Mouse (Mus musculus) heart, embryonic 10.5 days (tissue): ENCODE results near the gene Gh. TPM values are rescaled to one million over a fixed set of nuclear protein-coding genes. Genes with fewer than 3 reads are reported as not detected.
A peak's percentile ranks its signal among the peaks of the same experiment; 100 is the strongest.

ENCODE experiments used
- DNase-seq: peaks from one replicate; pipeline ENCODE4 v3.0.0-alpha.2; 2017; ENCODE audit warnings: low spot score
- H3K27ac ChIP-seq: fragments of 300-500 bp; sonication (generic); 2 replicates; pipeline ENCODE4 v1.5.1; 2016; ENCODE audit warnings: mild to moderate bottlenecking
- H3K27me3 ChIP-seq: fragments of 300-500 bp; sonication (generic); 2 replicates; pipeline ENCODE4 v1.6.1; 2016; ENCODE audit warnings: mild to moderate bottlenecking; ENCODE audit not compliant: poor library complexity, insufficient read depth, severe bottlenecking
- H3K36me3 ChIP-seq: fragments of 300-500 bp; sonication (generic); 2 replicates; pipeline ENCODE4 v1.6.1; 2016; ENCODE audit warnings: mild to moderate bottlenecking, moderate library complexity
- H3K4me1 ChIP-seq: fragments of 300-500 bp; sonication (generic); 2 replicates; pipeline ENCODE4 v1.6.1; 2016; ENCODE audit warnings: mild to moderate bottlenecking
- H3K4me3 ChIP-seq: fragments of 300-500 bp; sonication (generic); 2 replicates; pipeline ENCODE4 v1.5.1; 2016; ENCODE audit warnings: mild to moderate bottlenecking, moderate library complexity
- H3K9me3 ChIP-seq: fragments of 300-500 bp; sonication (generic); 2 replicates; pipeline ENCODE4 v1.6.1; 2016; ENCODE audit warnings: mild to moderate bottlenecking, moderate library complexity
- WGBS: fragments of 180-500 bp; shearing (Covaris S2); methylation state at CpG from one replicate; pipeline ENCODE4 v1.1.7; 2016; 5-methylcytosine and 5-hydroxymethylcytosine counted together
- polyA plus RNA-seq: library from polyadenylated mRNA; unstranded; fragments of >200 nt; fragmentation: Nextera tagmentation; extraction: Ambion mirVana; gene quantifications from 2 replicates; pipeline ENCODE4 v1.2.1, GENCODE M21; 2016

The Gh gene
- polyA plus RNA-seq, 1 experiment from 2014 or later, result not detected

DNA sequence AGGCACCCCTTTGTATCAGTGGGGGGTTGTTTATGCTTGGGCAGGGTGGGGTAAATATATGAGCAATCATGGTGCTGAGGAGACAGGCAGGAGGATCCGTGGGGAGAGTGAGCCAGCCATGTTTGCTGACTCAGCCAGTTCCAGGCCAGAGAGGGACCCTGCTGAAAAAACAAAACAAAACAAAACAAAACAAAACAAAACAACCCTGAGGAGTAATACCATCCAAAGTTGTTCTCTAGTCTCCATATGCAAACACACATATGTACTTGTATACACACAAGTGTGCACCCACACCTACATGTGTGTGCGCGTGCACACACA lies 4.4 kb upstream of the Gh start:
- peaks cover 9% of the 10 kb centered on the region; the same call in 1 of the 2 replicates for H3K27me3 ChIP-seq
- H3K4me1 ChIP-seq, result 0 out of 2 replicates have a peak, but pooled peaks cover 2% of the 10 kb centered on the region
- no peak overlapping the region for H3K4me3 ChIP-seq
- WGBS, result 72% methylated on average over 3 of the region's 3 CpGs
- H3K36me3 ChIP-seq, result no peaks in the 10 kb centered on the region
- no peak for DNase-seq
- H3K9me3 ChIP-seq, result no peaks in the 10 kb centered on the region
- H3K27ac ChIP-seq, result no peak overlapping the region

DNA sequence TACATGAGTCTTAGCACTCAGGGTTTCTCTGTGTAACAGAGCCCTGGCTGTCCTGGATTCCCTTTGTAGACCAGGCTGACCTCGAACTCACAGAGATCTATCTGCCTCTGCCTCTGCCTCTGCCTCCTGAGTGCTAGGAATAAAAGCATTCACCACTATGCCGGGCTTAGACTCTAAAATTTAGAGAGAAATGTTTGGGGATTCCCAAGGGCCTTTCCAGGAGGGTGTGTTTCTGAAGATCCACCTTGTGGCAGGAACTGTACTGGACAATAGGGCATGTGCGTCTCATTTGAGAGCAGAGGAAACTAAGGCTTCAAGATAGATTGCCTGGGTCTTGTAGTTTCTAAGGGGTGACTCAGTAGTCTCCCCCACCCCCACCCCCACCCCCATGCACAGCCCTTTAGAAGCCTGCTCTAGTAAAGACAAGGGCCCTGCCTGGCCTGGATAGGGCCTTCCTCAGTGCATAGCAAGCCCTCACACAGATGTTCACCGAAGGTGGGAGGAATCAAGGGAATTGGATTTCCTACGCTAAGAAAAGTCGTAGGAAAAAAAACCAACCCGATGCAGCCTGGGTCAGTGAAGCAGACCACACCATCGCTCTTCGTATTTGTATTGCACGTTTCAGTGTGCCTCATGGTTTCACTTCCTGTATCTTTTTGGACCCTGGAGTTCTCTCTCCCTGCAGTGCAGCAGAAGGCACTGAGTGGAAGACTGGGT lies 3.8 kb upstream of the Gh start:
- H3K27me3 ChIP-seq, result peaks cover 10% of the 10 kb centered on the region; the same call in 1 of the 2 replicates
- no peak for DNase-seq
- H3K27ac ChIP-seq, result no peak overlapping the region
- WGBS, result 79% methylated on average over 10 of the region's 10 CpGs
- H3K36me3 ChIP-seq, result no peaks in the 10 kb centered on the region
- no peaks in the 10 kb centered on the region for H3K9me3 ChIP-seq
- H3K4me3 ChIP-seq, result no peak overlapping the region
- H3K4me1 ChIP-seq, result 0 out of 2 replicates have a peak, but pooled peaks cover 2% of the 10 kb centered on the region

DNA sequence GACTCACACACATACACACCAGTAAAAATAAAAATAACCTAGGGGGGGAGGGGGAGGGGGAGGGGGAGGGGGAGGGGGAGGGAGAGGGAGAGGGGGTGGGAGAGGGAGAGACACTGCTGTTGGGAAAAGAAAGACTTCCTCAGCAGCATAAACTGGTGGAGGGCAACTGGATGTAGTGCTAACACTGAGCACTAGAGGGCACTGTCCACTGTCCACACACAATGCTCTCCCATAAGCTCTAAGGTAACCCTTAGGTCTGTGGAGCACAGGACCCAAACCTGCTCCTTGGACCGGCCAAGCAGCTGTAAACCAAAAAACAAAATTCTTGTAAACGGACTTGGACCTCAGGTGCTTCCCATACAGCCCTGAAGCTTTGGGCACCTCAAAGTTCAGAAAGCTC lies 969 bp upstream of the Gh start:
- Histone ChIP-seq H3K36me3 (no peaks in the 10 kb centered on the region), H3K27ac (no peak overlapping the region), H3K9me3 (no peaks in the 10 kb centered on the region), H3K4me1 (no peaks in the 10 kb centered on the region), H3K27me3 (peaks cover 10% of the 10 kb centered on the region; the same call in 1 of the 2 replicates), H3K4me3 (no peak overlapping the region)
- DNase-seq, result no peak
- WGBS, result 19% methylated on average over 2 of the region's 2 CpGs

DNA sequence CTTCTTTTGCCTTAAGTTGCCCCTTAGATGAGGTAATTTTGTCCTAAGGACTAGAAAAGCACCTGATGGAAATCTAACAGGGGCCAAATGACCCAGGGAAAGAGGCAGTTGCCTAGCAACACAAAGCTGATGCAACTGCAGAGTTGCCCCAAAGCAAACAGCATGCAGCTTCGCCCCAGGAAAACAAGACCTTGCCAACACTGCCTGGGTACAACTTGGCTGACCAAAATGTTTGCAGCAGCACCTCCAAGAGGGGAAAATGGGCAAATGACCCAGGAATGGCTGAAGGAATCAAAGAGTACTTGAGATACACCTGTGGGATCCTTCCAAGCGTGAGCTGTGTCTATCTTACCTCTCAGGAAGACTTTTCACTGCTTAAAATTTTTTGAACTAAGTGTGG lies 9.8 kb downstream of the Gh start:
- WGBS, result 95% methylated on average over 2 of the region's 2 CpGs
- H3K4me1 ChIP-seq, result no peaks in the 10 kb centered on the region; the same call in none of the 2 replicates

DNA sequence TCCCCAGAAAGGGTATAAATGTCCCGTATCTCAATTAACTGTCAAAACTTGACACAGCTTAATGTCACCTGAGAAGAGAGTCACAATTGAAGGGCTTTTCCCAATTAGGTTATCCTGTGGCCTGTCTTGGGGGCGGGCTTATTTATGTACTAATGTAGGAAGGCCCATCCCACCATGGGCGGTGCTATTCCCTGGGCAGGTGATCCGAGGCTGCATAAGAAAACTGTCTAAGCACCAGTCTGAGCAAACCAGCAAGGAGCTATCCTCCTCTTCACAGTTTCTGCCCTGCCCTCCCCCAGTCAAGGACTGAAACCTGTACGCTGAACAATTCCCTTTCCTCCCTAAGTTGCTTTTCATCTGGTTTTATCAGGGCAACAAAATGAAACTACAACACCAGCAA lies 11.3 kb downstream of the Gh start:
- Histone ChIP-seq H3K4me3 (no peak overlapping the region), H3K27ac (no peak overlapping the region), H3K9me3 (no peaks in the 10 kb centered on the region), H3K4me1 (no peaks in the 10 kb centered on the region; the same call in none of the 2 replicates), H3K27me3 (0 out of 2 replicates have a peak, but pooled peaks cover 1% of the 10 kb centered on the region), H3K36me3 (no peaks in the 10 kb centered on the region)
- DNase-seq, result no peak
- WGBS, result 83% methylated on average over 5 of the region's 5 CpGs

More for the DNA sequence above, 9.8 kb downstream of the Gh start:
- no peaks in the 10 kb centered on the region for H3K27me3 ChIP-seq
- no peak overlapping the region for H3K27ac ChIP-seq
- H3K4me3 ChIP-seq, result no peak overlapping the region
- H3K36me3 ChIP-seq, result no peaks in the 10 kb centered on the region
- DNase-seq, result no peak
- H3K9me3 ChIP-seq, result no peaks in the 10 kb centered on the region

DNA sequence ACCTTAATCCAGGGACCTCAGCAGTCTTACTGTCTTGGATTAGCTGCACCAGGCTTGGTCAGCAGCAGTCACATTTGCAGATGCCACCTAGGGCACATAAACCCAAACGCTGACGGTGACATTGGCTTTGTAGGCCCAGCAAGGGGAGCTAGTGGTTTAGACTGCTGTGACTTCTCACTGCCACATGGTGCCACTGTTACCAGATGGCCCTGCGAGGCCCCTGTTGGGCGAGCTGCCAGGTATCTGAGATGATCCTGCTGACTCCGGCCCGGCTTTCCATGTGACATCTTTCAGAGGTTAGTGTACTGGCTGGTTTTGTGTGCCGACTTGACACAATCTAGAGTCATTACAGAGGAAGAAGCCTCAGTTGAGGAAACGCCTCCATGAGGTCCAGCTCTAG lies 12.3 kb downstream of the Gh start:
- no peaks in the 10 kb centered on the region for H3K9me3 ChIP-seq
- no peak overlapping the region for H3K27ac ChIP-seq
- H3K27me3 ChIP-seq, result 0 out of 2 replicates have a peak, but pooled peaks cover 4% of the 10 kb centered on the region
- WGBS, result 61% methylated on average over 8 of the region's 8 CpGs
- no peak for DNase-seq
- H3K4me1 ChIP-seq, result no peaks in the 10 kb centered on the region; the same call in none of the 2 replicates
- H3K4me3 ChIP-seq, result no peak overlapping the region
- H3K36me3 ChIP-seq, result no peaks in the 10 kb centered on the region

DNA sequence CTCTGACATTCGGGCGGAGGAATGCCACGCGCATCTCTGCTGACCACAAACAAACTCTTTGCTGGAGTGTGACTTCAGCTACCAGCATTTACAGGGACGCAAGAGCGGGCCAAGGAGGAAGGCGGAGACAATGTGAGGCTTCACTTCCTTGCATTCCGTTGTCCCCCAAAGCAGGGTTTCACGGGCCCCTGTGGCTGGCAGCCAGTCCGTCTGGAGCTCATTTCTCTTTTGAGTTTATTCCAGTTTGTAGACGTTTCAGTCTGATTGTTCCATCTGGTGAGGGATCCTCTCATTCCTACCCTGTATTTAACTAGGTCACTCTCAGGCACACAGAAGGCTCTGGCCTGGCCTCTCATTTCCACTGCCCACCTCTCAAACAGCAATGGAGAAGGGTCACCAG lies 14.7 kb downstream of the Gh start:
- H3K9me3 ChIP-seq, result no peaks in the 10 kb centered on the region
- DNase-seq, result no peak
- no peak overlapping the region for H3K27ac ChIP-seq
- no peak overlapping the region for H3K4me3 ChIP-seq
- H3K36me3 ChIP-seq, result no peaks in the 10 kb centered on the region
- WGBS, result 74% methylated on average over 11 of the region's 11 CpGs
- H3K27me3 ChIP-seq, result peaks cover 4% of the 10 kb centered on the region; the same call in 1 of the 2 replicates
- H3K4me1 ChIP-seq, result no peaks in the 10 kb centered on the region; the same call in none of the 2 replicates

DNA sequence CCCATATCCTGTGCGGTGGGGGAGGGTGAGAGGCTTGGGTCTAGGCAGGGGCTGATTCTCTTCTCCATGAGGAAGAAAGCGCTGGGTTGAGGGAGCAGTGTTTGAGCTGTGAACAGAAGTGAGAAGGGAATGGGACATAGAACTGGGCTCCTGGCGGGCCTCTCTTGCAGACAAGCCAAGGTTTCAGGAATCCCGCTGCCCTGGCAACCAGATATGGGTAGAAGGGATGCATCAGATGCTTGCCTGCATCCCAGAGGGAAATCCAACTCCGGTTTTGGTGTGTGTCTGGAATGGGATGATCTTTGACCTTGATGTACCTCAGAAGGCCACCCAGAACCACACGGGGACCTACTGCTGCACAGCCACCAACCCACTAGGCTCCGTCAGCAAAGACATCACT lies 15.5 kb downstream of the Gh start:
- WGBS, result 72% methylated on average over 7 of the region's 7 CpGs
- no peaks in the 10 kb centered on the region for H3K9me3 ChIP-seq

DNA sequence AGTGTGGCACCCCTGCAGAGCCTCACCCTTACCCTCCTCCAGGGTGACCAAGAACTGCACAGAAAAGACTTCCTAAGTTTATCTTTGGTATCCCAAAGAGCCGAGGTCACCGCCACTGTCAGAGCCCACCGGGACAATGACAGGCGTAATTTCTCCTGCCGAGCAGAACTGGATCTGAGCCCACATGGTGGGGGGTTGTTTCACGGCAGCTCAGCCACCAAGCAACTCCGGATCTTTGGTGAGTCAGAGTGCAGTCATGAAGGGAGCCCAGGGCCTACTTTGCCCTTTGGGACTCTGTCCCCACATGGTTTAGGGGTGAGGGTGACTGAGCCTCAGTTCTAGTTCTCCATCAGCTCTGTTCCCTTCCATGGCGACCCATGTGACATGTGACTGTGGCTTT lies 17.5 kb downstream of the Gh start:
- WGBS, result 67% methylated on average over 8 of the region's 8 CpGs
- no peak overlapping the region for H3K27ac ChIP-seq

More for the DNA sequence above, 15.5 kb downstream of the Gh start:
- no peaks in the 10 kb centered on the region; the same call in none of the 2 replicates for H3K4me1 ChIP-seq
- no peaks in the 10 kb centered on the region for H3K36me3 ChIP-seq
- no peak overlapping the region for H3K4me3 ChIP-seq
- no peak overlapping the region for H3K27ac ChIP-seq
- H3K27me3 ChIP-seq, result peaks cover 4% of the 10 kb centered on the region; the same call in 1 of the 2 replicates
- no peak for DNase-seq

DNA sequence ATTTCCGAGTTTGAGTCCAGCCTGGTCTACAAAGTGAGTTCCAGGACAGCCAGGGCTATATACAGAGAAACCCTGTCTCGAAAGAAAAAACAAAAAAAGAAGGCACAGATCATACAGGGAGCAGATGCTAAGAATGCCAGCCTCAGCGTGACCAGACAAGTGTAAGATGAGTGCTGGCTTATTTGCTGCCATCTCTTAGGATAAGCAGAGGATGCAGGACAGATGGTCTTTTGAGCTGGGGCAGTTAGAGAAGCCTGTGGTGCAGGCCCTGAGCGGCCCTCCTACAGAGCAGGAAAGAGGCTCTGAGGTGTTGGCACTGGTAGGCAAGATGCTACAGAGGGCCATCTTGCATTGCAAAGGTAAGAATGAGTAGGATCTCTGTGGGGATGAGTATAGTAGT lies 18.3 kb downstream of the Gh start:
- H3K4me3 ChIP-seq, result no peak overlapping the region
- H3K9me3 ChIP-seq, result no peaks in the 10 kb centered on the region
- 70% methylated on average over 4 of the region's 4 CpGs for WGBS
- peaks cover 4% of the 10 kb centered on the region; the same call in 1 of the 2 replicates for H3K27me3 ChIP-seq
- no peaks in the 10 kb centered on the region for H3K36me3 ChIP-seq
- H3K27ac ChIP-seq, result no peak overlapping the region
- no peak for DNase-seq
- no peaks in the 10 kb centered on the region for H3K4me1 ChIP-seq

More for the DNA sequence above, 17.5 kb downstream of the Gh start:
- DNase-seq, result no peak
- no peak overlapping the region for H3K4me3 ChIP-seq
- H3K27me3 ChIP-seq, result peaks cover 4% of the 10 kb centered on the region; the same call in 1 of the 2 replicates
- H3K9me3 ChIP-seq, result no peaks in the 10 kb centered on the region
- H3K36me3 ChIP-seq, result no peaks in the 10 kb centered on the region
- no peaks in the 10 kb centered on the region for H3K4me1 ChIP-seq

DNA sequence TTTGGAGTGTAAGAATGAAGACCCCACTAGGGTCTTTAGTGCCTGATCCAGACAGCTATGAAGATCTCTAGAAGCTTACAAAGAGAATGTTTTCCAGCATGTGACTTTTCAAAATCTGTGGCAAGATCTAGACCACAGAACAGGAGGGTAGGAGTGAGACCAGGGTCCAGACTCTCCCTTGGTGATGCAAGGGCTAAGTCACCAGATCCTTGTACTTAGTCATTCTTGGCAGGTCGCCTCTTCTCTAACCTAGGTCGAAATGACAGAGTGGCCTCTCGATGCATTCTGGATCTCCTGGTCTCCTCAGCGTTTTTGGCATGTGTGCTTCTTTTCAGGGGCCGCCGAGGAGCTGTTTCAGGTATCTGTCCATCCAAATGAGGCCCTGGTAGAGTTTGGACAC lies 19.2 kb downstream of the Gh start:
- no peak for DNase-seq
- 79% methylated on average over 6 of the region's 6 CpGs for WGBS
- Histone ChIP-seq H3K27me3 (peaks cover 4% of the 10 kb centered on the region; the same call in 1 of the 2 replicates), H3K4me3 (no peak overlapping the region), H3K4me1 (no peaks in the 10 kb centered on the region), H3K27ac (no peak overlapping the region), H3K9me3 (no peaks in the 10 kb centered on the region), H3K36me3 (no peaks in the 10 kb centered on the region)

DNA sequence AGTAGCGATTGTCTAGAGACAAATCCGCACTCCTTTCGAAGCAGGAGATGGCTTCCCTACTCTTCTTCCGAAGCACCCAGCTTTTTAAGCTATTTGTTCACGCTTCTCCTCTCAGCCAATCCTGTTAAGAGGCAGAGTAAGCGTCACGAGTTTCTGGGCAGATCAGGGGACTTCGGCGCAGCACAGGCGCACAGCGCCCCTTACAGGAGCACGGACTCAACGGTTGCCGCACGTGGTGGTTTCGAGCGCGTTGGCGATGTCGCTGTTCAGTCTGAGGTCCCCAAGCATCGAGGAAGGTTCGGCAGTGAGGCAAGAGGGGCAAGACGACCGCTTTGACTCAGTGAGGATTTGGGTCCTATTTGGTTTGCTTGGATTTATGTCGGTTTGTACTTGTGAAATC lies 25.2 kb downstream of the Gh start, which contains the start of gene Tcam1:
Tcam1 (plus strand) TSS at position 219 of the 400 bp plus-strand sequence.
- Histone ChIP-seq H3K27ac (no peak within 1 kb of the TSS; the same call in 1 of the 2 replicates), H3K4me3 (peak within 1 kb of the TSS; percentile 38), H3K4me1 (peaks cover 21% of the 10 kb centered on the region), H3K27me3 (no peaks in the 10 kb centered on the region), H3K36me3 (no peaks in the 10 kb centered on the region), H3K9me3 (no peaks in the 10 kb centered on the region)
- DNase-seq, result peak; percentile 96
- 9% methylated on average over 25 of the region's 25 CpGs for WGBS

DNA sequence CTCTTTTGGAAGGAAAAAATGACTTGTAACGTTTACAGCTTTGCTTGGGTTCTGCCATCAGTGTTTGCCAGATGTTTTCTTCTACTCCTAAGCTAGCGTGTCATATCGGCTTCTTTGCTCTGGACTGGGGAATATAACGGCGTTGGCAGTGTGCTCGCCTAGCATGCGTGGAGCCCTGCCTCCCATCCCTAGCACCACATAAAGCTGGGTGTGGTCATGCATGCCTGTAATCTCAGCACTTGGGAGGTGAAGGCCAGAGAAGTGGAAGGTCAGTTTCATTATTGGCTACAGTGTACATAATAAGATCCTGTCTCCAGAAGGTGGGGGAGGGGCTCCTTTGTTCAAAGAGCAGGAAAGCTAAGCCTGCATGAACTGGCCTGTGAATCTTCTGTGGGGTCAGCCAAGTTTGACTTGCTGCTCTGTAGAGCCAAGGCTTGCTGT lies 26.7 kb downstream of the Gh start:
- no peaks in the 10 kb centered on the region for H3K36me3 ChIP-seq
- H3K4me1 ChIP-seq, result peaks cover 35% of the 10 kb centered on the region
- no peak for DNase-seq
- no peaks in the 10 kb centered on the region for H3K27me3 ChIP-seq
- H3K4me3 ChIP-seq, result no peak overlapping the region
- WGBS, result 92% methylated on average over 7 of the region's 7 CpGs
- no peaks in the 10 kb centered on the region for H3K9me3 ChIP-seq
- H3K27ac ChIP-seq, result 0 out of 2 replicates have a peak overlapping the region, but pooled peaks have one; percentile 19
